Comparison of ENCODE assay signal across 8 mouse cellular contexts in genomic region chr17:31377961-31378360, GRCm38 (mm10). TPM values are rescaled to one million over a fixed set of nuclear protein-coding genes. Genes with fewer than 3 reads are reported as not detected.
DNase-seq lines count a peak whose midpoint lies in the region; ATAC-seq and TF ChIP-seq lines count a peak whose summit lies in the region.

No protein-coding gene starts in this region.

- no peaks in the 10 kb centered on the region for H3K36me3 ChIP-seq in E14TG2a.4 (ENCODE audit: insufficient read depth, low read length)
- no peaks in the 10 kb centered on the region for H3K36me3 ChIP-seq in embryonic facial prominence, embryonic 15.5 days
- H3K36me3 ChIP-seq in heart, embryonic 16.5 days (ENCODE audit: control insufficient read depth, insufficient read depth), result no peaks in the 10 kb centered on the region
- H3K36me3 ChIP-seq in lung, embryonic 14.5 days (ENCODE audit: insufficient read depth), result no peaks in the 10 kb centered on the region

- no peak for ATAC-seq in embryonic facial prominence, embryonic 15.5 days (ENCODE audit: insufficient number of reproducible peaks, low FRiP score, low TSS enrichment, low read depth)
- no peak for ATAC-seq in heart, embryonic 16.5 days (replicated peaks; ENCODE audit: extremely low read depth, insufficient read depth, low FRiP score)
- ATAC-seq in lung, embryonic 14.5 days (ENCODE audit: insufficient read depth), result no peak

- H3K4me1 ChIP-seq in E14TG2a.4 (replicated peaks; ENCODE audit: low read depth, low read length), result peaks cover 8% of the 10 kb centered on the region
- no peaks in the 10 kb centered on the region for H3K4me1 ChIP-seq in bone marrow macrophage, adult 2 months (ENCODE audit: control insufficient read depth, insufficient read depth, low read length)
- peaks cover 4% of the 10 kb centered on the region; the same call in 1 of the 2 replicates for H3K4me1 ChIP-seq in embryonic facial prominence, embryonic 15.5 days
- H3K4me1 ChIP-seq in heart, embryonic 16.5 days (ENCODE audit: control insufficient read depth, insufficient read depth, low read length), result no peaks in the 10 kb centered on the region
- H3K4me1 ChIP-seq in lung, embryonic 14.5 days (ENCODE audit: insufficient read depth), result no peaks in the 10 kb centered on the region

- no peak overlapping the region for H3K9ac ChIP-seq in embryonic facial prominence, embryonic 15.5 days
- no peak overlapping the region for H3K9ac ChIP-seq in heart, embryonic 16.5 days (ENCODE audit: low read length)
- no peak overlapping the region for H3K9ac ChIP-seq in lung, embryonic 14.5 days

- H3K27ac ChIP-seq in bone marrow macrophage, adult 2 months (ENCODE audit: insufficient read depth, low read depth, low read length), result no peak overlapping the region
- H3K27ac ChIP-seq in embryonic facial prominence, embryonic 15.5 days (replicated peaks), result no peak overlapping the region
- no peak overlapping the region for H3K27ac ChIP-seq in heart, embryonic 16.5 days (ENCODE audit: low read length)
- no peak overlapping the region for H3K27ac ChIP-seq in lung, embryonic 14.5 days (ENCODE audit: low read depth)

- no peak overlapping the region for H3K4me3 ChIP-seq in E14TG2a.4 (replicated peaks; ENCODE audit: low read length)
- H3K4me3 ChIP-seq in bone marrow macrophage, adult 2 months (ENCODE audit: insufficient read depth, low read length), result no peak overlapping the region
- no peak overlapping the region for H3K4me3 ChIP-seq in embryonic facial prominence, embryonic 15.5 days (replicated peaks)
- H3K4me3 ChIP-seq in heart, embryonic 16.5 days (ENCODE audit: low read length), result no peak overlapping the region
- H3K4me3 ChIP-seq in lung, embryonic 14.5 days (ENCODE audit: low read depth, low read length), result no peak overlapping the region

- no peaks in the 10 kb centered on the region for H3K9me3 ChIP-seq in E14TG2a.4 (ENCODE audit: low read length)
- no peaks in the 10 kb centered on the region for H3K9me3 ChIP-seq in embryonic facial prominence, embryonic 15.5 days (replicated peaks)
- 0 out of 2 replicates have a peak, but pooled peaks cover 3% of the 10 kb centered on the region for H3K9me3 ChIP-seq in heart, embryonic 16.5 days (replicated peaks; ENCODE audit: control insufficient read depth, low read length)
- no peaks in the 10 kb centered on the region for H3K9me3 ChIP-seq in lung, embryonic 14.5 days (ENCODE audit: low read depth, low read length)

- TF ChIP-seq POLR2A in bone marrow macrophage, adult 2 months (IDR thresholded peaks at IDR 0.05; ENCODE audit: borderline replicate concordance, low read depth, low read length), result no peak

- DNase-seq in kidney, postnatal 25 days, result peak; percentile 66 to 80
- peak; percentile 90 for DNase-seq in lung, embryonic 14.5 days
- DNase-seq in ovary, postnatal 14 days (ENCODE audit: low spot score), result peak; percentile 51
- peak; percentile 77 for DNase-seq in thymus, postnatal 4 days

- 10% methylated on average over 7 of the region's 7 CpGs for WGBS in embryonic facial prominence, embryonic 15.5 days
- WGBS in heart, embryonic 16.5 days, result 10% methylated on average over 7 of the region's 7 CpGs
- WGBS in lung, embryonic 14.5 days, result 11% methylated on average over 7 of the region's 7 CpGs

- no peaks in the 10 kb centered on the region for H3K27me3 ChIP-seq in E14TG2a.4 (ENCODE audit: insufficient read depth, low read length)
- H3K27me3 ChIP-seq in embryonic facial prominence, embryonic 15.5 days, result peaks cover 4% of the 10 kb centered on the region; the same call in 1 of the 2 replicates
- peaks cover 3% of the 10 kb centered on the region; the same call in 1 of the 2 replicates for H3K27me3 ChIP-seq in heart, embryonic 16.5 days (ENCODE audit: control insufficient read depth, insufficient read depth, low read length)
- H3K27me3 ChIP-seq in lung, embryonic 14.5 days (ENCODE audit: insufficient read depth, low read length), result no peaks in the 10 kb centered on the region

- TF ChIP-seq CTCF in E14TG2a.4 (conservative IDR thresholded peaks at IDR 0.05; ENCODE audit: low read length), result peak; percentile 65
- peak; percentile 48; the same call in 1 of the 2 replicates for TF ChIP-seq CTCF in bone marrow macrophage, adult 2 months (IDR thresholded peaks at IDR 0.05; ENCODE audit: low read depth, low read length)
- TF ChIP-seq CTCF in lung, embryonic 14.5 days (IDR thresholded peaks at IDR 0.05; ENCODE audit: low read depth), result peak; percentile 94

- H3K4me2 ChIP-seq in embryonic facial prominence, embryonic 15.5 days (replicated peaks), result 0 out of 2 replicates have a peak overlapping the region, but pooled peaks have one; percentile 21
- peak overlapping the region; percentile 26; the same call in 1 of the 2 replicates for H3K4me2 ChIP-seq in heart, embryonic 16.5 days (ENCODE audit: low read depth, low read length)
- no peak overlapping the region for H3K4me2 ChIP-seq in lung, embryonic 14.5 days

RNA-seq across cellular contexts. Expression of gene Pde9a, which starts 8.0 kb away (rescaled TPM):
- not detected in 2 replicates for polyA plus RNA-seq in bone marrow macrophage, adult 2 months (2012; ENCODE audit: insufficient read depth, insufficient read length, missing spikeins)
- polyA plus RNA-seq in embryonic facial prominence, embryonic 15.5 days (2015; fragmentation: Nextera tagmentation; extraction: Ambion mirVana), result 16.5 and 18.1 TPM in 2 replicates
- polyA plus RNA-seq in heart, embryonic 16.5 days (2015; fragmentation: Nextera tagmentation; extraction: Ambion mirVana), result 7.4 and 7.9 TPM in 2 replicates
- 35.8 and 36.7 TPM in 2 replicates for polyA plus RNA-seq in lung, embryonic 14.5 days (2014; fragmentation: Nextera tagmentation; extraction: Ambion mirVana)
